Mouse (Mus musculus) kidney, postnatal 14 days (tissue): ENCODE data around the gene Zdhhc19.

ENCODE experiments used
- DNase-seq: peaks from one replicate; pipeline ENCODE4 v3.0.0; 2022; ENCODE audit warnings: mixed read lengths

Gene Zdhhc19

GRCm38 (mm10) chr16:32610460-32611255, 114.6 kb downstream of the Zdhhc19 start:
- peak; percentile 46 for DNase-seq
